Mouse (Mus musculus): ENCODE measurements around the gene Jag2.

Jag2 gene

GRCm38 (mm10) chr12:112941776-112942713 is 12.5 kb upstream of the Jag2 start, which contains the start of gene Nudt14:
TSS of gene Nudt14 (minus strand) at chr12:112942124.
- peak; percentile 87 to 95 for DNase-seq (ENCODE audit: inconsistent age in 2 of 2, low spot score in 1 of 2)

DNA sequence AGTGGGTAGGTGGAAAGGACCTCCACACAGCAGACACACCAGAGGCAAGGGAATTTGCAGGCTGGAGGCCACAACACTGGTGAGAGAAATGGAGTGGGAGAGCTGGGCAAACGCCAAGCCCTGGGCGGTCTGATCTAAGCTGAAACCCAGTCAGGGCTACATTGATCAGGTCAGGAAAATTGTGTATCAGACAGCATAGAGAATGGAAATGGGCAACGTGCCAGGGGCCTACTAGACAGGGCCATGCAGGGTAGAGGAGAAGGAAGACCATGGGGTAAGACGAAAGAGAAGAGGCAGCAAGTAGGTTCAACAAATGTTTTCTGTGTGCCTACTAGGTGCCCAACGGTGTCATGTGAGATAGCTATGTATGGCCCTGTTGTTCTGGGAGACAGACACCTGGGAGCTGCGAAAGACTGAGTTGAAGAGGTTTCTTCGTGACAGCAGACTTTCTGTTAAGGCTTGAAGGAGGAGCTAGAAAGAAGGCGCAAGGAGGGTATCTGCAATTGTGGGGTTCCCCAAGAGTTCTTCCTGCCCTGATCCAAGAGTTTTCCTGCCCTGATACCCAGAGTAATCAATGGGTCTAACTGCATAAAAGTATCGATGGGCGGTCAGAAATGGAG is 11.7 kb upstream of the Jag2 start:
- peak; percentile 48 to 74 for DNase-seq (ENCODE audit: inconsistent age in 2 of 2, low spot score in 1 of 2)

- DNase-seq (ENCODE audit: inconsistent age in 2 of 2, low spot score in 1 of 2): no peak
Measured at GRCm38 (mm10) chr12:112940710-112941109, 11.1 kb upstream of the Jag2 start.

- no peak for DNase-seq (ENCODE audit: inconsistent age in 2 of 2, low spot score in 1 of 2)
Measured at GRCm38 (mm10) chr12:112940238-112940637, 10.7 kb upstream of the Jag2 start.

GRCm38 (mm10) chr12:112938873-112939565 is 9.4 kb upstream of the Jag2 start:
- DNase-seq (ENCODE audit: inconsistent age in 2 of 2, low spot score in 1 of 2): no peak

GRCm38 (mm10) chr12:112938366-112938765 is 8.8 kb upstream of the Jag2 start:
- no peak for DNase-seq (ENCODE audit: inconsistent age in 2 of 2, low spot score in 1 of 2)

DNA sequence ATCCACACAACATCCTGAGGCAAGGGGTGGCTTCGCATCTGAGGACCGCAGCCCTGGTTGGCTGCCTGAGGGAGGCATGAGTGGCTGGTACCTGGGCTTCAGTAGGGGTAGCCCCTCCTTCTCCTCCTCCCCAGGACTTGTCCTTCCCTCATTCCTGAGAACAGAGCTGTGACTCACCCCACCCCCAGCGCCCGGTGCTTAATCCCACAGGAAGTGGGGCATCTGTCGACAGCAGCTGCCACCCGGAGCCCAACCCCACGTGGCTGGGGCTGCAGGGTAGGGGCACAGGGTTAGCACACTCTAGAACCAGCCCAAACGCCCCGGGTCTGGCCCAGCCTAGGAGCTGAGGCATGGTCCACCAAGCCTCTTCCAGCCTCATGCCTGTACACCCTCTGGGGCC is 8.3 kb upstream of the Jag2 start:
- no peak for DNase-seq (ENCODE audit: inconsistent age in 2 of 2, low spot score in 1 of 2)

DNA sequence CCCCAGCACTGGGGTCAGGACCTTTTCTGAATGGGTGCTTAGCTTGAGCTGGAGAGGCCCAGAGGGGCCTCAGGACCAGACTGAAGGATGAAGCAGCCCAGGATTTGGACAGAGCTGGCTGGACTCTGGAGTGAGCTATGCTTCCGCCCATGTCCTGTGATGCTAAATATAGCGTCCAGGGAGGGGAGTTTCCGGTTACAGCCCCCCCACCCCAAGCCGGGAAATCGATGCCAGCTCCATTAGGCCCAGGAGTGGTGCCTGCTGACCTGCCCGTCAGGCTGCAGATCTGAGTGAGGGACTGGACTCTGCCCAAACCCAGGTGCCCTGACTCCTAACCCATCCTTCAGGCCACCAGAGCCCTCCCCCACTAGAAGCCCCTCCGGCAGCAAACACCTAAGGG is 3.1 kb upstream of the Jag2 start:
- DNase-seq (ENCODE audit: inconsistent age in 2 of 2, low spot score in 1 of 2): no peak

GRCm38 (mm10) chr12:112928401-112929241 is 955 bp downstream of the Jag2 start:
- DNase-seq (ENCODE audit: inconsistent age in 2 of 2, low spot score in 1 of 2): peak in 1 of 2 experiments; percentile 57

DNA sequence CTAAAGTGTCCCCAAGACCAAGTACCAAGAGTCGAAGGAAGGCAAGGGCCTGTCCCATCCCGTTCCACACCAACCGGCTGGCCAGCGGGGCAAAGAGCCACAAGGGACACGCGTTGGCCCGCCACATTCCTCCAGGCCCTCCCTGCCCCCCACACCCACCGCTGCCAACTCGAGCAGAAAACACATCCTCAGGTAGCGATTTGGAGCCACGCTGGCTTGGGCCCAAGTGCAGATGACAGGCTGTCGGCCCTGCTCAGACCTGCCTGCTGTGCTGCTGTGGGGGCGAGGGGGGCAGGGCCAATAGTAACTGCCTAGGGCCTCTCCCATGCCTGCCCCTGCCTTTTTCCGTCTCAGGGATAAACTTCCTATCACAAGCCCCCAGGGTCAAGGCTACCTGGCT is 2.3 kb downstream of the Jag2 start:
- no peak for DNase-seq (ENCODE audit: inconsistent age in 2 of 2, low spot score in 1 of 2)

DNA sequence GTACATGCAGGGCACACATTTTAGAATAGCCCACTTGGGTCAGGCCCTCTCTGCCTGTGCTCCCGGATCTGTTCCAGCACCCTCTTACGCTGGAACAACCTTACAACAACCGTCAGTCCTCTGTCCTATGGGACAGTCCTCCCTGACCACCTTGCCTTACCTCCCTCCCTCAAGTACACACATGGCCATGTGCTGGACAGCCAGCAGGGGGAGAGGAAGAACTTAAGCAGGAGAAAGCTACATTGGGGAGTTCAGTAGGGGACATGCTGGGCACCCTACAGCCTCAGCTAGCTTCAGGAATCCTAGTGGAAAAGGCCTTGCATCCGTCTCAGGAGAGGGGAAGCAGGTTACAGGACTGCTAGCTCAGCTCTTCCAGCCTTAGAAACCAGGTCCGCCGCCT is 3.6 kb downstream of the Jag2 start:
- DNase-seq (ENCODE audit: inconsistent age in 2 of 2, low spot score in 1 of 2): no peak

DNA sequence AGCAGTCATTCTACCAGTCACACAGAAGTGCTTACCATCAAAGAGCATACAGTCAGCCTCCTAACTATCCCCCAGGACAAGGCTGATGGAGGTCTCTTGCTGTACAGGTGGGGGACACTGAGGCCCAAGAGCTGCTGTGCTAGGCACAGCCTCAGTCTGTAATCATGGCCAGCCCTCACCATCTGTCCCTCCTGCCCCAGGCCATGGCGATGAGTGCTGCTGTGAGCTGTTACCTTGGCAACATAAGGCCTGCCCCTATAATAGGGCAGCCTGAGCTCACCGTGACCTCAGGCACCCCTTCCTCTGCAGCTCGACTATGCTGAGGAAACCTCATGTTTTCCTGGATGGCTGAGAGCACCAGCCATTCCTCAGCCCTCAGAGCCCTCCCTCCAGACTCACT is 7.0 kb downstream of the Jag2 start:
- DNase-seq (ENCODE audit: inconsistent age in 2 of 2, low spot score in 1 of 2): no peak

GRCm38 (mm10) chr12:112921518-112921917 is 8.1 kb downstream of the Jag2 start:
- no peak for DNase-seq (ENCODE audit: inconsistent age in 2 of 2, low spot score in 1 of 2)

DNA sequence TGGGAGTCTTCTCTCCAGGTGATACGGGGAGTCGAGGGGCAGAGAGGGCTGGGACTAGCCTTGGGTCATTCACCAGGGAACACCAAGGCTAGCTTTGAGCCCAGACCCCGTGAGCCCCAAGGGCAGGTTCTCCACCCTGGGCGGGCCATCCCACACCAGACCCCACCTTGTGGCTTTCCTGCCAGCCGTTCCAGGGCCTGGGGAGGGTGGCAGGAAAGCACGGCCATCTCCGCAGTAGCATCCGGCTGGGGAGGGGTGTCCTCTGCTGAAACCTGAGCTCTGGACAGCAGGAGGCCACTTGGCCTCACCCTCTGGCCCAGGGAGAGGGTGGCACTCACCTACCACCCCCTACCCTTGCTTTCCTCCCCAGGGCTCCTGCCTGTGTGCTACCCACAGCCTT is 11.7 kb downstream of the Jag2 start:
- DNase-seq (ENCODE audit: inconsistent age in 2 of 2, low spot score in 1 of 2): no peak

GRCm38 (mm10) chr12:112917486-112917885 is 12.1 kb downstream of the Jag2 start:
- peak in 1 of 2 experiments; percentile 60 for DNase-seq (ENCODE audit: inconsistent age in 2 of 2, low spot score in 1 of 2)

- DNase-seq (ENCODE audit: inconsistent age in 2 of 2, low spot score in 1 of 2): no peak
Measured at GRCm38 (mm10) chr12:112916698-112917400, 12.7 kb downstream of the Jag2 start.

DNA sequence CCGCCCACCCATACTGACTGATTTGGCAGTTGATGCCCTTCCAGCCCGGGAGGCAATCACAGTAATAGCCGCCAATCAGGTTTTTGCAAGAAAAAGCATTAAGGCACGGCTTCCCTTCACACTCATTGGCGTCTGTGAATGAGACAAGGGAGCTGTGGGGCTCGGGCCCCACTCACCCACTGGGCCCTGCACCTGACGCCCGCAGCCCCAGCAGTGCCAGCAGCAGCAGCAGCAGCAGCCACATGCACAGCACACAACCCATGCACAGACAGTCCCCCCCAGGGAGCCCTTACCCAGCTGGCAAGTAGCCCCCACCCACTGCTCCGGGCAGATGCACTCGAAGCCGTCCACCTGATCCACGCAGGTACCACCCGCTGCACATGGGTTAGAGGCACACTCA is 14.0 kb downstream of the Jag2 start:
- DNase-seq (ENCODE audit: inconsistent age in 2 of 2, low spot score in 1 of 2): no peak

GRCm38 (mm10) chr12:112914527-112914926 is 15.0 kb downstream of the Jag2 start:
- DNase-seq (ENCODE audit: inconsistent age in 2 of 2, low spot score in 1 of 2): peak in 1 of 2 experiments; percentile 55

DNA sequence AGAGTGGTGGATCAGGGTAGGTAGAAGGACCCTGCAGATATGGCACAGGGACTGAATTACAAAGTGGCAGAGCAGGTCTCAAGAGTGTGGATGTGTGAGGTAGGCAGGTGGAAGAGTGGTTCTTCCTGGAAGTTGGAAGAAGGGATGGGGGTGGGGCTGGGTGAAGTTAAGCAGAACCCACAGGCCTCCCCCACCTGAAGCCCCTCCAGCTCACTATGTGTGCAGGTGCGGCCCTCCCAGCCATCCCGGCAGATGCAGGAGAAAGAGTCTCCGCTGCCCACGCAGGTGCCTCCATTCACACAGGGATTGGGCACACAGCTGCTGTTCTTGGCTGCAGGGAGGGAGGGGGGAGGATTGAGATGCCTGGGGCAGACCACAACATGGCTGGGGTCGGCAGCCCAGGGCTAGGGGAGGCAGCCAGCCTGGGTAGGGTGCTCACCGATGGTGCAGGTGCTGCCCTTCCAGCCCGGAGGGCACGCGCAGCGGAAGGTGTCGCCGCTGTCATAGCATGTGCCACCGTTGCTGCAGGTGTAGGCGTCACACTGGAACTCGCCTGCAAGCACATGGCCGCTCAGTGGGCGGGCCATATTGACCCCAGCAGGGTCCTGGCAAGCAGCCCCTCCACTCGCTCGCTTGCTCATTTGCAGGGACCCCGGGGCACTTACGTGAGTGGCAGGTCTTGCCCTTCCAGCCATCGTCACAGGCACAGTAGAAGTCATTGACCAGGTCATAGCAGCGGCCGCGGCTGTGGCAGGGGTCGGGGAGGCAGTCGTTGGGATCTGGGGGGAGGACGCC is 16.4 kb downstream of the Jag2 start:
- no peak for DNase-seq (ENCODE audit: inconsistent age in 2 of 2, low spot score in 1 of 2)

Data from adrenal gland, adult (tissue).